15 mouse cellular contexts compared by ENCODE assay signal in the genomic region with DNA sequence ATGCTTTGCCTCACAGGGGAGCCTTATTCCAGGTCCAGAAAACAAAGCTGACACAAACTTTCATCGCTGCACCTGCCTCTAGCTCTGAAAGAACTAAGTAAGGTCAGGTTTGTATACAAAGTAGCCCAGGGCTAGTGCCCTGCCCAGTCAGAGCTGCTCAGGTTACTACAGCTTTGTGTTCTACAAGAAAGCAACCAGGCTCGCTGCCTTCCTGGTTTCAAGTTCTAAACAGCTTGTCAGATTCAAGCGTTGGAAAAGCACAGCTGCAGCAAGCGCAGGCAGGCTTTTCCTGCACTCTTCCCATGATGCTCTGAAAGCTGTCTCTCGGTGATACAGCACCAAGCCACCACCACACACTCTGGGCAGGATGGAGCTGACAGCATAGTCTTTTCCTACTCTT. TPM values are rescaled to one million over a fixed set of nuclear protein-coding genes. Genes with fewer than 3 reads are reported as not detected.
DNase-seq lines count a peak whose midpoint lies in the region; ATAC-seq and TF ChIP-seq lines count a peak whose summit lies in the region.
"Had no signal": no experiment of that assay in that cellular context is flagged by ENCODE, and none has a peak within 500 bp of the region (broad histone marks: within the 10 kb centered on the region; RNA-seq: fewer than 3 reads in every experiment).

No protein-coding gene starts in this region.

- TF ChIP-seq CTCF in small intestine, adult 2 months (IDR thresholded peaks at IDR 0.05; ENCODE audit: extremely low read depth, insufficient read length, insufficient replicate concordance, low read depth, low read length), result no peak

- H3K9ac ChIP-seq in forebrain, embryonic 14.5 days (ENCODE audit: low read length), result no peak overlapping the region
- H3K9ac ChIP-seq in forebrain, embryonic 12.5 days, result no peak overlapping the region
- no peak overlapping the region for H3K9ac ChIP-seq in embryonic facial prominence, embryonic 14.5 days (ENCODE audit: low read depth, low read length)
- H3K9ac ChIP-seq: hindbrain, embryonic 15.5 days; liver, postnatal 0 days; neural tube, embryonic 13.5 days had no signal

- no peak for ATAC-seq in forebrain, embryonic 14.5 days
- no peak for ATAC-seq in forebrain, embryonic 12.5 days (ENCODE audit: low FRiP score)
- ATAC-seq in embryonic facial prominence, embryonic 14.5 days (ENCODE audit: low read depth), result peak; percentile 79
- ATAC-seq: liver, postnatal 0 days had no signal

- H3K9me3 ChIP-seq in forebrain, embryonic 14.5 days (replicated peaks; ENCODE audit: control insufficient read depth, low read length), result no peaks in the 10 kb centered on the region
- H3K9me3 ChIP-seq in forebrain, embryonic 12.5 days, result no peaks in the 10 kb centered on the region
- H3K9me3 ChIP-seq in embryonic facial prominence, embryonic 14.5 days (ENCODE audit: control insufficient read depth, low read length), result no peaks in the 10 kb centered on the region
- H3K9me3 ChIP-seq: hindbrain, embryonic 15.5 days; neural tube, embryonic 13.5 days had no signal

- no peaks in the 10 kb centered on the region for H3K4me1 ChIP-seq in forebrain, embryonic 14.5 days (ENCODE audit: control insufficient read depth, insufficient read depth, low read length)
- H3K4me1 ChIP-seq in forebrain, embryonic 12.5 days, result 0 out of 2 replicates have a peak, but pooled peaks cover 2% of the 10 kb centered on the region
- H3K4me1 ChIP-seq in embryonic facial prominence, embryonic 14.5 days (ENCODE audit: control insufficient read depth, insufficient read depth, low read length), result peaks cover 11% of the 10 kb centered on the region
- no peaks in the 10 kb centered on the region for H3K4me1 ChIP-seq in small intestine, adult 2 months (ENCODE audit: control insufficient read depth, insufficient read depth, insufficient read length, low read length)

- H3K27me3 ChIP-seq in forebrain, embryonic 14.5 days (replicated peaks; ENCODE audit: control insufficient read depth, insufficient read depth, low read length), result no peaks in the 10 kb centered on the region
- H3K27me3 ChIP-seq in forebrain, embryonic 12.5 days, result no peaks in the 10 kb centered on the region; the same call in 1 of the 2 replicates
- H3K27me3 ChIP-seq in embryonic facial prominence, embryonic 14.5 days (replicated peaks; ENCODE audit: control insufficient read depth, insufficient read depth, low read length), result no peaks in the 10 kb centered on the region
- no peaks in the 10 kb centered on the region for H3K27me3 ChIP-seq in small intestine, adult 2 months (ENCODE audit: control insufficient read depth, insufficient read depth, low read length)
- H3K27me3 ChIP-seq: hindbrain, embryonic 15.5 days; neural tube, embryonic 13.5 days had no signal

- H3K4me3 ChIP-seq in forebrain, embryonic 14.5 days (ENCODE audit: low read depth, low read length), result no peak overlapping the region
- H3K4me3 ChIP-seq in forebrain, embryonic 12.5 days (replicated peaks), result no peak overlapping the region
- no peak overlapping the region for H3K4me3 ChIP-seq in embryonic facial prominence, embryonic 14.5 days (ENCODE audit: low read depth, low read length)
- no peak overlapping the region for H3K4me3 ChIP-seq in small intestine, adult 2 months (ENCODE audit: low read depth, low read length)
- H3K4me3 ChIP-seq: hindbrain, embryonic 15.5 days; neural tube, embryonic 13.5 days had no signal

- 48% methylated on average over 5 of the region's 5 CpGs for WGBS in forebrain, embryonic 14.5 days
- 58% methylated on average over 5 of the region's 5 CpGs for WGBS in forebrain, embryonic 12.5 days
- WGBS in embryonic facial prominence, embryonic 14.5 days, result 19% methylated on average over 5 of the region's 5 CpGs
- 46% methylated on average over 5 of the region's 5 CpGs for WGBS in small intestine, adult 2 months

- peak; percentile 29 for DNase-seq in forebrain, embryonic 14.5 days (ENCODE audit: low spot score)
- peak; percentile 38 to 45 for DNase-seq in right cerebral cortex, postnatal 10 days (ENCODE audit: low spot score in 2 of 2)
- DNase-seq in right cerebral cortex, adult 18-20 months, result no peak
- DNase-seq in embryonic facial prominence, embryonic 14.5 days (ENCODE audit: low spot score), result peak; percentile 72
- no peak for DNase-seq in c-Kit-positive CD71-positive TER-119-positive erythroid progenitor cells, embryonic 14.5 days (ENCODE audit: low spot score)
- DNase-seq in adrenal gland, adult 8-10 months, result no peak
- DNase-seq: B cell, adult 2 months; cerebellum, adult 18-20 months; liver, postnatal 0 days; spleen, adult 18-20 months had no signal

- no peak for TF ChIP-seq POLR2A in small intestine, adult 2 months (IDR thresholded peaks at IDR 0.05; ENCODE audit: low read depth, low read length)

- H3K36me3 ChIP-seq in forebrain, embryonic 14.5 days (ENCODE audit: control insufficient read depth, insufficient read depth, low read length), result no peaks in the 10 kb centered on the region
- H3K36me3 ChIP-seq in forebrain, embryonic 12.5 days (replicated peaks), result no peaks in the 10 kb centered on the region
- H3K36me3 ChIP-seq in embryonic facial prominence, embryonic 14.5 days (ENCODE audit: control insufficient read depth, insufficient read depth, low read length), result no peaks in the 10 kb centered on the region
- H3K36me3 ChIP-seq in small intestine, adult 2 months (ENCODE audit: control insufficient read depth, insufficient read depth, low read length), result no peaks in the 10 kb centered on the region
- H3K36me3 ChIP-seq: G1E; hindbrain, embryonic 15.5 days; neural tube, embryonic 13.5 days had no signal

- no peak overlapping the region for H3K27ac ChIP-seq in forebrain, embryonic 14.5 days (ENCODE audit: low read depth, low read length)
- H3K27ac ChIP-seq in forebrain, embryonic 12.5 days, result no peak overlapping the region
- H3K27ac ChIP-seq in embryonic facial prominence, embryonic 14.5 days (replicated peaks; ENCODE audit: low read depth, low read length), result peak overlapping the region; percentile 39
- H3K27ac ChIP-seq in small intestine, adult 2 months (ENCODE audit: insufficient read depth, low read depth, low read length), result 0 out of 2 replicates have a peak overlapping the region, but pooled peaks have one; percentile 31
- H3K27ac ChIP-seq: hindbrain, embryonic 15.5 days; neural tube, embryonic 13.5 days had no signal

- no peak overlapping the region for H3K4me2 ChIP-seq in forebrain, embryonic 14.5 days (ENCODE audit: low read length)
- no peak overlapping the region for H3K4me2 ChIP-seq in forebrain, embryonic 12.5 days
- no peak overlapping the region for H3K4me2 ChIP-seq in embryonic facial prominence, embryonic 14.5 days (ENCODE audit: low read depth, low read length)
- H3K4me2 ChIP-seq: hindbrain, embryonic 15.5 days; neural tube, embryonic 13.5 days had no signal

RNA-seq across cellular contexts. Expression of gene Galnt2, which starts 34.4 kb away (rescaled TPM):
- 44.3 and 49.9 TPM in 2 replicates for polyA plus RNA-seq in forebrain, embryonic 14.5 days (2014; fragmentation: Nextera tagmentation; extraction: Ambion mirVana)
- 62.5 and 71.8 TPM in 2 replicates for polyA plus RNA-seq in forebrain, embryonic 12.5 days (2016; fragmentation: Nextera tagmentation; extraction: Ambion mirVana)
- 66.1 and 70.0 TPM in 2 replicates for polyA plus RNA-seq in embryonic facial prominence, embryonic 14.5 days (2014; fragmentation: Nextera tagmentation; extraction: Ambion mirVana)
- 8.1 and 9.4 TPM in 2 replicates for polyA plus RNA-seq in small intestine, adult 2 months (2012; rRNA removed)
- total RNA-seq in adrenal gland, adult 8-10 months (2022), result 10 to 100 TPM; 47.0 to 66.5 (median 54.4) TPM
- total RNA-seq: G1E had no signal
- polyA plus RNA-seq: G1E had no signal

Comparison
In these comparisons a context has a peak if more than half of its experiments do, and no peak if none do; other contexts are left out.
1. DNase-seq: peak in forebrain, embryonic 14.5 days (single experiment), right cerebral cortex, postnatal 10 days (2 of 2) and embryonic facial prominence, embryonic 14.5 days (single experiment); none in right cerebral cortex, adult 18-20 months (single experiment), c-Kit-positive CD71-positive TER-119-positive erythroid progenitor cells, embryonic 14.5 days (single experiment) and adrenal gland, adult 8-10 months (single experiment).
2. H3K27ac ChIP-seq: peak in embryonic facial prominence, embryonic 14.5 days (single experiment) and small intestine, adult 2 months (single experiment); none in forebrain, embryonic 14.5 days (single experiment) and forebrain, embryonic 12.5 days (single experiment).